14 mouse cellular contexts compared by ENCODE assay signal in genomic region chr11:53818794-53819193, GRCm38 (mm10). TPM values are rescaled to one million over a fixed set of nuclear protein-coding genes. Genes with fewer than 3 reads are reported as not detected.
DNase-seq lines count a peak whose midpoint lies in the region; ATAC-seq and TF ChIP-seq lines count a peak whose summit lies in the region.
"Had no signal": no experiment of that assay in that cellular context is flagged by ENCODE, and none has a peak within 500 bp of the region (broad histone marks: within the 10 kb centered on the region; RNA-seq: fewer than 3 reads in every experiment).

No protein-coding gene starts in this region.

- TF ChIP-seq POLR2A in heart, adult 2 months (IDR thresholded peaks at IDR 0.05; ENCODE audit: insufficient read depth, low read depth, low read length), result 0 out of 2 replicates have a peak, but pooled peaks have one; percentile 11

- no peak overlapping the region for H3K9ac ChIP-seq in heart, adult 2 months (ENCODE audit: low read depth, low read length)
- H3K9ac ChIP-seq in hindbrain, embryonic 11.5 days (ENCODE audit: low read depth, low read length), result no peak overlapping the region
- H3K9ac ChIP-seq: heart, embryonic 15.5 days; limb, embryonic 15.5 days; lung, embryonic 14.5 days; midbrain, embryonic 13.5 days had no signal

- H3K79me2 ChIP-seq in heart, adult 2 months (replicated peaks; ENCODE audit: control insufficient read depth, insufficient read depth, low read length), result no peaks in the 10 kb centered on the region

- no peak for TF ChIP-seq CTCF in heart, adult 2 months (IDR thresholded peaks at IDR 0.05)

- intact Hi-C loops in heart, adult 2 months (cut with DNase I), result no loop called here

- ATAC-seq in hindbrain, embryonic 11.5 days (ENCODE audit: low FRiP score), result no peak
- ATAC-seq: hindbrain, embryonic 16.5 days; midbrain, embryonic 13.5 days had no signal

- TF ChIP-seq EP300 in heart, adult 2 months (IDR thresholded peaks at IDR 0.05; ENCODE audit: insufficient read depth, low read depth, low read length), result peak; percentile 34; the same call in 1 of the 2 replicates

- H3K4me2 ChIP-seq in hindbrain, embryonic 11.5 days (replicated peaks; ENCODE audit: low read depth, low read length), result no peak overlapping the region
- H3K4me2 ChIP-seq: heart, embryonic 15.5 days; limb, embryonic 15.5 days; lung, embryonic 14.5 days; midbrain, embryonic 13.5 days had no signal

- H3K36me3 ChIP-seq in heart, adult 2 months (ENCODE audit: control insufficient read depth, insufficient read depth, low read length), result no peaks in the 10 kb centered on the region
- H3K36me3 ChIP-seq in heart, embryonic 10.5 days, result no peaks in the 10 kb centered on the region
- no peaks in the 10 kb centered on the region for H3K36me3 ChIP-seq in hindbrain, embryonic 11.5 days (ENCODE audit: control insufficient read depth, insufficient read depth, low read length)
- H3K36me3 ChIP-seq: embryonic facial prominence, embryonic 10.5 days; heart, embryonic 15.5 days; limb, embryonic 15.5 days; midbrain, embryonic 13.5 days had no signal

- H3K9me3 ChIP-seq in heart, embryonic 10.5 days, result no peaks in the 10 kb centered on the region
- H3K9me3 ChIP-seq in hindbrain, embryonic 11.5 days (ENCODE audit: control insufficient read depth, low read length), result no peaks in the 10 kb centered on the region
- H3K9me3 ChIP-seq: embryonic facial prominence, embryonic 10.5 days; heart, embryonic 15.5 days; limb, embryonic 15.5 days; midbrain, embryonic 13.5 days had no signal

- WGBS in heart, adult 2 months, result 25% methylated on average over 6 of the region's 6 CpGs
- 59% methylated on average over 6 of the region's 6 CpGs for WGBS in heart, embryonic 10.5 days
- 62% methylated on average over 6 of the region's 6 CpGs for WGBS in hindbrain, embryonic 11.5 days

- peak overlapping the region; percentile 83 for H3K27ac ChIP-seq in heart, adult 2 months
- H3K27ac ChIP-seq in heart, embryonic 10.5 days, result no peak overlapping the region
- no peak overlapping the region for H3K27ac ChIP-seq in hindbrain, embryonic 11.5 days (ENCODE audit: low read depth, low read length)
- H3K27ac ChIP-seq: embryonic facial prominence, embryonic 10.5 days; heart, embryonic 15.5 days; limb, embryonic 15.5 days; midbrain, embryonic 13.5 days had no signal

- peaks cover 14% of the 10 kb centered on the region for H3K4me1 ChIP-seq in heart, adult 2 months (ENCODE audit: control insufficient read depth, insufficient read depth, low read length)
- H3K4me1 ChIP-seq in heart, embryonic 10.5 days, result peaks cover 6% of the 10 kb centered on the region; the same call in 1 of the 2 replicates
- H3K4me1 ChIP-seq in hindbrain, embryonic 11.5 days (replicated peaks; ENCODE audit: control insufficient read depth, insufficient read depth, low read length), result no peaks in the 10 kb centered on the region
- H3K4me1 ChIP-seq: heart, embryonic 15.5 days; limb, embryonic 15.5 days; midbrain, embryonic 13.5 days had no signal

- no peaks in the 10 kb centered on the region for H3K27me3 ChIP-seq in heart, adult 2 months (ENCODE audit: control insufficient read depth, insufficient read depth, low read length)
- H3K27me3 ChIP-seq in heart, embryonic 10.5 days (ENCODE audit: insufficient read depth, poor library complexity, severe bottlenecking), result no peaks in the 10 kb centered on the region
- H3K27me3 ChIP-seq in hindbrain, embryonic 11.5 days (ENCODE audit: control insufficient read depth, insufficient read depth, low read length), result no peaks in the 10 kb centered on the region
- H3K27me3 ChIP-seq: heart, embryonic 15.5 days; limb, embryonic 15.5 days; midbrain, embryonic 13.5 days had no signal

- H3K4me3 ChIP-seq in heart, adult 2 months, result no peak overlapping the region
- no peak overlapping the region for H3K4me3 ChIP-seq in heart, embryonic 10.5 days
- no peak overlapping the region for H3K4me3 ChIP-seq in hindbrain, embryonic 11.5 days (ENCODE audit: low read depth, low read length)
- H3K4me3 ChIP-seq: embryonic facial prominence, embryonic 10.5 days; heart, embryonic 15.5 days; limb, embryonic 15.5 days; midbrain, embryonic 13.5 days had no signal

- peak; percentile 59 to 65 for DNase-seq in heart, adult 2 months
- DNase-seq in heart, embryonic 10.5 days (ENCODE audit: low spot score), result no peak
- peak; percentile 65 to 75 for DNase-seq in heart, adult 9 months (ENCODE audit: low spot score in 2 of 2)
- peak; percentile 34 for DNase-seq in induced T-regulatory cell, adult 2 months (ENCODE audit: low read depth)
- DNase-seq in lung, postnatal 36 days, result peak; percentile 71
- DNase-seq in hindbrain, embryonic 11.5 days (ENCODE audit: low spot score), result no peak
- DNase-seq in frontal cortex, postnatal 14 days (ENCODE audit: low spot score in 2 of 2), result no peak
- DNase-seq: cerebellum, postnatal 14 days; lung, embryonic 14.5 days had no signal

RNA-seq across cellular contexts. Expression of gene Gm12216, which starts 40.3 kb away (rescaled TPM):
- total RNA-seq in heart, adult 2 months (2021), result 1 to 10 TPM; 2.6 TPM
- polyA plus RNA-seq in heart, adult 2 months (2012; rRNA removed), result 4.4 and 5.5 TPM in 2 replicates
- polyA plus RNA-seq in heart, embryonic 10.5 days (2016; fragmentation: Nextera tagmentation; extraction: Ambion mirVana), result 0.15 and 0.27 TPM in 2 replicates
- polyA plus RNA-seq in hindbrain, embryonic 11.5 days (2014; fragmentation: Nextera tagmentation; extraction: Ambion mirVana), result 0.21 TPM in 1 of 2 replicates, not detected in the other
- polyA plus RNA-seq: embryonic facial prominence, embryonic 10.5 days had no signal

RNA-seq across cellular contexts. Expression of gene Gm17334, which starts 45.8 kb away (rescaled TPM):
- under 1 TPM in 1 of 2 experiments, not detected in 1; 0.47 TPM for total RNA-seq in heart, adult 2 months (2021)
- 1.4 and 1.8 TPM in 2 replicates for polyA plus RNA-seq in heart, adult 2 months (2012; rRNA removed)
- polyA plus RNA-seq in heart, embryonic 10.5 days (2016; fragmentation: Nextera tagmentation; extraction: Ambion mirVana), result not detected in 2 replicates
- not detected in 2 replicates for polyA plus RNA-seq in hindbrain, embryonic 11.5 days (2014; fragmentation: Nextera tagmentation; extraction: Ambion mirVana)
- polyA plus RNA-seq: embryonic facial prominence, embryonic 10.5 days; heart, embryonic 15.5 days; hindbrain, embryonic 16.5 days; midbrain, embryonic 13.5 days had no signal

RNA-seq across cellular contexts. Expression of gene Irf1, which starts 49.0 kb away (rescaled TPM):
- total RNA-seq in heart, adult 2 months (2021), result 10 to 100 TPM; 15.2 to 19.7 TPM
- polyA plus RNA-seq in heart, adult 2 months (2012; rRNA removed), result 20.5 and 28.6 TPM in 2 replicates
- 7.9 TPM in 2 replicates for polyA plus RNA-seq in heart, embryonic 10.5 days (2016; fragmentation: Nextera tagmentation; extraction: Ambion mirVana)
- 1.7 and 3.8 TPM in 2 replicates for polyA plus RNA-seq in hindbrain, embryonic 11.5 days (2014; fragmentation: Nextera tagmentation; extraction: Ambion mirVana)

Comparison
In these comparisons a context has a peak if more than half of its experiments do, and no peak if none do; other contexts are left out.
1. DNase-seq: peak in heart, adult 2 months (2 of 2), heart, adult 9 months (2 of 2), induced T-regulatory cell, adult 2 months (single experiment) and lung, postnatal 36 days (single experiment); none in heart, embryonic 10.5 days (single experiment), hindbrain, embryonic 11.5 days (single experiment) and frontal cortex, postnatal 14 days (0 of 2).